Comparison of ENCODE assay signal across 7 mouse cellular contexts in the genomic region with DNA sequence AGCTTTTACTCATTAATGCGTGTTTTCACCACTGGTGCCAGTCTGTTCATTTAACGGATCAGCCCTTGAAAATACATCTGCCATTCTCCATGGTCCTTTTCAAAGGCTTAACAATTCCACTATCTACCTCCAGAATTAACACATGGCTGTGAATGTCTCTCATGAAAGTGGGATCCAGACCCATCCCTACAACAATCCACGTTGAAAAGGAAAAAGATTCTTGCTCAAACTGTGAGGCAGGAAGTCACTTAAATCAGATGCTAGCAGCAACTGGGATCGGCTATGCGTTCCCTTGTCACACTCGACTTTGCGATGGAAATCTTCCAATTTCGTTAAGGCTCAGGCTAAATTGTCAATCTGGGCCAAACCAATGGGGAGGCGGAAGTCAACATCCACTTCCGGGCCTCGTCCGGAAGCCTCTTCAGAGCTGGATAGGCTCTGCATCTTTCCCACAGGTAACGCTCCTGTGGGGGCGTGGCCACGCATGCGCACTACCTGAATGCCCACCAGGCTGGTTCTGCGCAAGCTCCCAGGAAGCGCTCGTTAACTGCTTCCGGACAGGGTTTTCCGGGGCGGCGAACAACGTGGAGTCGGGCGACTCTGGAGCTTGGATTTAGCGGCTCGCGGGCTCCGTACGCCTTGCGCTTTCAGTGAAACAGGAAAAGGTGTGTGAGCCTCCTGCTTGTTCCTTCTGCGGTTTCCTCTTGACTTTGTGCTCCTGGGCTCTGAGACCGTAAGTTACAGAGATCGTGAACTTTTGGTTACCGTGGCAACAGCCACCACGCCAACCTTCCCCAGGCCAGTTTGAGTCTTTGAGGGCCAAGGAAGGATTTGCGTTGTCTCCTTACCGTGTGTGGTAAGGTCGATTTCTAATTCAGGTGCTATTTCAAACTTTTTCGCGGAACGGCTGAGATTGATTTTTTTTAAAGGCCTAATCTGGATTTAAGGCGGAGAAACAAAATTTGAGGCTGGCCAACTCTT. TPM values are rescaled to one million over a fixed set of nuclear protein-coding genes. Genes with fewer than 3 reads are reported as not detected.
A peak's percentile ranks its signal among the peaks of the same experiment; 100 is the strongest.
DNase-seq lines count a peak whose midpoint lies in the region; ATAC-seq lines count a peak whose summit lies in the region.

Taf1a (plus strand) TSS at position 556 of the 981 bp plus-strand sequence.

- peak; percentile 89 for DNase-seq in adrenal gland, adult 8-10 months
- peak; percentile 93 for DNase-seq in embryo, embryonic 9.5 days (ENCODE audit: extremely low spot score)
- DNase-seq in gastrocnemius, postnatal 4 days (ENCODE audit: low spot score in 2 of 2), result peak; percentile 73 to 87
- DNase-seq in left cerebral cortex, postnatal 36 days (ENCODE audit: low spot score in 2 of 2), result peak; percentile 91 to 92
- DNase-seq in midbrain, embryonic 11.5 days (ENCODE audit: low spot score, missing footprints), result peak; percentile 99
- DNase-seq in skeletal muscle tissue, adult 2 months (ENCODE audit: low read depth, low spot score), result peak; percentile 98

- peak within 1 kb of the TSS; percentile 40 for H3K27ac ChIP-seq in intestine, embryonic 16.5 days (ENCODE audit: low read length)
- no peak within 1 kb of the TSS for H3K27ac ChIP-seq in midbrain, embryonic 11.5 days (ENCODE audit: low read depth, low read length)

- peaks cover 9% of the 10 kb centered on the region; the same call in 1 of the 2 replicates for H3K4me1 ChIP-seq in intestine, embryonic 16.5 days (ENCODE audit: control insufficient read depth, insufficient read depth, low read length)
- peaks cover 5% of the 10 kb centered on the region for H3K4me1 ChIP-seq in midbrain, embryonic 11.5 days (ENCODE audit: control insufficient read depth, insufficient read depth, low read length)

- peak within 1 kb of the TSS; percentile 69 for H3K9ac ChIP-seq in intestine, embryonic 16.5 days (ENCODE audit: low read depth, low read length)
- H3K9ac ChIP-seq in midbrain, embryonic 11.5 days (ENCODE audit: low read length), result peak within 1 kb of the TSS; percentile 63

- intact Hi-C loops in left cerebral cortex, postnatal 36 days (cut with DNase I), result loop anchor here (2.0 kb wide), 1 partner anchor 20 kb away; the partner anchor contains the start of gene Mia3

- no peaks in the 10 kb centered on the region for H3K27me3 ChIP-seq in intestine, embryonic 16.5 days (replicated peaks; ENCODE audit: control insufficient read depth, insufficient read depth, low read length)
- no peaks in the 10 kb centered on the region for H3K27me3 ChIP-seq in midbrain, embryonic 11.5 days (ENCODE audit: control insufficient read depth, insufficient read depth, low read length)

- H3K9me3 ChIP-seq in intestine, embryonic 16.5 days (ENCODE audit: control insufficient read depth, low read length), result no peaks in the 10 kb centered on the region
- H3K9me3 ChIP-seq in midbrain, embryonic 11.5 days (ENCODE audit: control insufficient read depth, low read length), result no peaks in the 10 kb centered on the region

- H3K4me3 ChIP-seq in intestine, embryonic 16.5 days (ENCODE audit: low read length), result peak within 1 kb of the TSS; percentile 76
- H3K4me3 ChIP-seq in midbrain, embryonic 11.5 days (ENCODE audit: low read depth, low read length), result peak within 1 kb of the TSS; percentile 73

- ATAC-seq in intestine, embryonic 16.5 days, result peak; percentile 100
- ATAC-seq in midbrain, embryonic 11.5 days (ENCODE audit: low FRiP score), result peak; percentile 100

- no peaks in the 10 kb centered on the region for H3K36me3 ChIP-seq in intestine, embryonic 16.5 days (ENCODE audit: control insufficient read depth, insufficient read depth, low read length)
- H3K36me3 ChIP-seq in midbrain, embryonic 11.5 days (ENCODE audit: control insufficient read depth, insufficient read depth, low read length), result peaks cover 3% of the 10 kb centered on the region; the same call in 1 of the 2 replicates

- H3K4me2 ChIP-seq in intestine, embryonic 16.5 days (ENCODE audit: low read depth, low read length), result peak within 1 kb of the TSS; percentile 74
- peak within 1 kb of the TSS; percentile 82 for H3K4me2 ChIP-seq in midbrain, embryonic 11.5 days

- WGBS in intestine, embryonic 16.5 days, result 5% methylated on average over 44 of the region's 44 CpGs
- WGBS in midbrain, embryonic 11.5 days, result 6% methylated on average over 44 of the region's 44 CpGs

RNA-seq across cellular contexts. Expression of gene Taf1a, which starts in this region (rescaled TPM):
- total RNA-seq in adrenal gland, adult 8-10 months (2022), result 10 to 100 TPM; 19.3 to 41.6 (median 26.6) TPM
- total RNA-seq in gastrocnemius, postnatal 4 days (2021), result 10 to 100 TPM in 1 of 2 experiments, 1 to 10 TPM in 1; 7.4 to 10.4 TPM
- 14.0 and 14.5 TPM in 2 replicates for polyA plus RNA-seq in intestine, embryonic 16.5 days (2015; fragmentation: Nextera tagmentation; extraction: Ambion mirVana)
- 10 to 100 TPM; 11.6 to 21.1 TPM for total RNA-seq in left cerebral cortex, postnatal 36 days (2021)
- polyA plus RNA-seq in midbrain, embryonic 11.5 days (2014; fragmentation: Nextera tagmentation; extraction: Ambion mirVana), result 17.0 and 20.9 TPM in 2 replicates
